In the genomic region with DNA sequence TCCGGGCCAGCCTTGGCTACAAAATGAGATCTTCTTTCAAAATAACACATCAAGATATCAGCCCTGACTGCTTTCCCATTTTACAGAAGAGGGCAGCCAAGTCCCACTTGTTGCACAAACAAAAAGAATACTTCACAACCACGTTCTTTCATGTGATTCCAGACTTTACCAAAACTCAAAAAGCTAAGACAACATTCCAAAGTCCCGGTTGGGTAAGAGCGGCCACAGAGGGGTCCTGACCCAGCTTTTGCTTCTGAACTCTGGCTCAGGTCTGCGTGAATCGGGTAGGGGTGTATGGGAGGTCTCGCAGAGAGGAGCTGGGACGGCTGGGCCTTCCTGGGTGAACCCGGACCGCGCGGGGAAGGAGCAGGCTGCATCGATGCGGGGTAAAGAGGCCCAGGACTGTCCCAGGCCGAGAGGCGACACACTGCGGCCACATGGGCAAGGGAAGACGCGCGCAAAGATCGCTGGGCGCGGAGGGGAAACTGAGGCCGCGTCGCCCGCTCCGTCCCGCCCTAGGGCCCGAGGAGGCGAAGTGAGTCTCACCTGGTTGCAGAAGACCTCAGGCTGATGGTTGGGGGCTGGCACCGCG, we compare ENCODE assay signal across 8 mouse cellular contexts. TPM values are rescaled to one million over a fixed set of nuclear protein-coding genes. Genes with fewer than 3 reads are reported as not detected.
DNase-seq lines count a peak whose midpoint lies in the region; ATAC-seq and TF ChIP-seq lines count a peak whose summit lies in the region.

No protein-coding gene starts in this region.

- no peak for TF ChIP-seq POLR2A in cortical plate, adult 2 months (IDR thresholded peaks at IDR 0.05; ENCODE audit: extremely low read depth, insufficient read depth, low read length)

- DNase-seq in left cerebral cortex, adult 2 months (ENCODE audit: extremely low spot score in 1 of 2, low spot score in 2 of 2) = no peak
- no peak for DNase-seq in left cerebral cortex, postnatal 14 days (ENCODE audit: low spot score in 2 of 2)
- DNase-seq in hindbrain, embryonic 10.5 days (ENCODE audit: low spot score) = peak; percentile 4
- peak; percentile 44 for DNase-seq in yolk sac, embryonic 10.5 days (ENCODE audit: low spot score)
- DNase-seq in ovary, postnatal 10 days (ENCODE audit: low spot score) = no peak
- no peak for DNase-seq in thymus, postnatal 36 days

- intact Hi-C loops in left cerebral cortex, adult 2 months (cut with DNase I) = no loop called here
- intact Hi-C loops in left cerebral cortex, postnatal 14 days (cut with DNase I) = no loop called here

- 0 out of 2 replicates have a peak, but pooled peaks cover 2% of the 10 kb centered on the region for H3K4me1 ChIP-seq in cortical plate, adult 2 months (ENCODE audit: control insufficient read depth, insufficient read depth, low read length)
- H3K4me1 ChIP-seq in hindbrain, embryonic 10.5 days (replicated peaks) = peaks cover 34% of the 10 kb centered on the region
- peaks cover 37% of the 10 kb centered on the region for H3K4me1 ChIP-seq in lung, embryonic 15.5 days

- peak overlapping the region; percentile 92 for H3K4me2 ChIP-seq in lung, embryonic 15.5 days

- H3K27ac ChIP-seq in left cerebral cortex, adult 2 months = peak overlapping the region; percentile 85
- H3K27ac ChIP-seq in cortical plate, adult 2 months (ENCODE audit: insufficient read depth, low read length) = peak overlapping the region; percentile 41
- H3K27ac ChIP-seq in hindbrain, embryonic 10.5 days = peak overlapping the region; percentile 87
- peak overlapping the region; percentile 86 for H3K27ac ChIP-seq in lung, embryonic 15.5 days

- H3K4me3 ChIP-seq in left cerebral cortex, adult 2 months = peak overlapping the region; percentile 67
- H3K4me3 ChIP-seq in cortical plate, adult 2 months (ENCODE audit: insufficient read depth, low read length) = peak overlapping the region; percentile 55
- peak overlapping the region; percentile 84 for H3K4me3 ChIP-seq in hindbrain, embryonic 10.5 days
- peak overlapping the region; percentile 72 for H3K4me3 ChIP-seq in lung, embryonic 15.5 days

- peaks cover 13% of the 10 kb centered on the region; the same call in 1 of the 2 replicates for H3K27me3 ChIP-seq in hindbrain, embryonic 10.5 days (ENCODE audit: insufficient read depth, poor library complexity, severe bottlenecking)
- no peaks in the 10 kb centered on the region for H3K27me3 ChIP-seq in lung, embryonic 15.5 days

- ATAC-seq in lung, embryonic 15.5 days (ENCODE audit: borderline replicate concordance, extremely low read depth, low FRiP score, low TSS enrichment) = peak; percentile 64

- H3K9ac ChIP-seq in lung, embryonic 15.5 days = peak overlapping the region; percentile 71

- H3K9me3 ChIP-seq in hindbrain, embryonic 10.5 days = no peaks in the 10 kb centered on the region
- no peaks in the 10 kb centered on the region for H3K9me3 ChIP-seq in lung, embryonic 15.5 days

- 4% methylated on average over 33 of the region's 33 CpGs for WGBS in hindbrain, embryonic 10.5 days
- 3% methylated on average over 29 of the region's 33 CpGs for WGBS in lung, embryonic 15.5 days

- TF ChIP-seq CTCF in left cerebral cortex, adult 2 months (IDR thresholded peaks at IDR 0.05) = no peak
- no peak for TF ChIP-seq CTCF in cortical plate, adult 2 months (IDR thresholded peaks at IDR 0.05; ENCODE audit: extremely low read depth, insufficient read depth, low read length)

- H3K36me3 ChIP-seq in hindbrain, embryonic 10.5 days = no peaks in the 10 kb centered on the region
- no peaks in the 10 kb centered on the region for H3K36me3 ChIP-seq in lung, embryonic 15.5 days

RNA-seq across cellular contexts. Expression of a gene that starts 0.7 kb away (rescaled TPM):
- 100 to 1,000 TPM; 111 to 120 TPM for total RNA-seq in left cerebral cortex, adult 2 months (2021)
- 10 to 100 TPM; 77.4 to 87.7 TPM for total RNA-seq in left cerebral cortex, postnatal 14 days (2021)
- polyA plus RNA-seq in cortical plate, adult 2 months (2012; rRNA removed) = 198 TPM in 2 replicates
- 123 and 124 TPM in 2 replicates for polyA plus RNA-seq in hindbrain, embryonic 10.5 days (2016; fragmentation: Nextera tagmentation; extraction: Ambion mirVana)
- polyA plus RNA-seq in lung, embryonic 15.5 days (2015; fragmentation: Nextera tagmentation; extraction: Ambion mirVana) = 319 and 330 TPM in 2 replicates

RNA-seq across cellular contexts. Expression of a gene that starts 25.8 kb away (rescaled TPM):
- total RNA-seq in left cerebral cortex, adult 2 months (2021) = 1 to 10 TPM; 6.1 to 6.9 TPM
- total RNA-seq in left cerebral cortex, postnatal 14 days (2021) = 1 to 10 TPM; 5.0 to 5.5 TPM
- 4.5 and 5.1 TPM in 2 replicates for polyA plus RNA-seq in cortical plate, adult 2 months (2012; rRNA removed)
- 1.9 TPM in 2 replicates for polyA plus RNA-seq in hindbrain, embryonic 10.5 days (2016; fragmentation: Nextera tagmentation; extraction: Ambion mirVana)
- 2.5 and 2.9 TPM in 2 replicates for polyA plus RNA-seq in lung, embryonic 15.5 days (2015; fragmentation: Nextera tagmentation; extraction: Ambion mirVana)

RNA-seq across cellular contexts. Expression of a gene that starts 47.2 kb away (rescaled TPM):
- total RNA-seq in left cerebral cortex, adult 2 months (2021) = 10 to 100 TPM; 60.1 to 75.3 TPM
- 10 to 100 TPM; 78.9 to 82.4 TPM for total RNA-seq in left cerebral cortex, postnatal 14 days (2021)
- 94.9 and 100 TPM in 2 replicates for polyA plus RNA-seq in cortical plate, adult 2 months (2012; rRNA removed)
- polyA plus RNA-seq in hindbrain, embryonic 10.5 days (2016; fragmentation: Nextera tagmentation; extraction: Ambion mirVana) = 48.8 and 53.9 TPM in 2 replicates
- 48.2 and 49.2 TPM in 2 replicates for polyA plus RNA-seq in lung, embryonic 15.5 days (2015; fragmentation: Nextera tagmentation; extraction: Ambion mirVana)

RNA-seq across cellular contexts. Expression of a gene that starts 47.6 kb away (rescaled TPM):
- 10 to 100 TPM; 12.1 to 14.9 TPM for total RNA-seq in left cerebral cortex, adult 2 months (2021)
- total RNA-seq in left cerebral cortex, postnatal 14 days (2021) = 1 to 10 TPM; 7.4 to 9.0 TPM
- 17.3 and 18.9 TPM in 2 replicates for polyA plus RNA-seq in cortical plate, adult 2 months (2012; rRNA removed)
- 1.3 and 2.2 TPM in 2 replicates for polyA plus RNA-seq in hindbrain, embryonic 10.5 days (2016; fragmentation: Nextera tagmentation; extraction: Ambion mirVana)
- 1.1 and 1.5 TPM in 2 replicates for polyA plus RNA-seq in lung, embryonic 15.5 days (2015; fragmentation: Nextera tagmentation; extraction: Ambion mirVana)

RNA-seq across cellular contexts. Expression of a gene that starts 47.6 kb away (rescaled TPM):
- total RNA-seq in left cerebral cortex, adult 2 months (2021) = under 1 TPM in 1 of 2 experiments, not detected in 1; 0.98 TPM
- not detected for total RNA-seq in left cerebral cortex, postnatal 14 days (2021)
- 0.40 TPM in 1 of 2 replicates, not detected in the other for polyA plus RNA-seq in cortical plate, adult 2 months (2012; rRNA removed)
- polyA plus RNA-seq in hindbrain, embryonic 10.5 days (2016; fragmentation: Nextera tagmentation; extraction: Ambion mirVana) = not detected in 2 replicates
- polyA plus RNA-seq in lung, embryonic 15.5 days (2015; fragmentation: Nextera tagmentation; extraction: Ambion mirVana) = not detected in 2 replicates

Comparison
In these comparisons a context has a peak if more than half of its experiments do, and no peak if none do; other contexts are left out.
1. DNase-seq: peak in hindbrain, embryonic 10.5 days (single experiment) and yolk sac, embryonic 10.5 days (single experiment); none in left cerebral cortex, adult 2 months (0 of 2), left cerebral cortex, postnatal 14 days (0 of 2), ovary, postnatal 10 days (single experiment) and thymus, postnatal 36 days (0 of 2).
2. Peak in every context shown above with its lines, with median percentiles within 50 percentile points of each other: H3K27ac ChIP-seq and H3K4me3 ChIP-seq.